Mouse (Mus musculus): ENCODE measurements around the gene Col25a1.

- no peak for TF ChIP-seq POLR2A (IDR thresholded peaks at IDR 0.05; ENCODE audit: low read depth, low read length)
- TF ChIP-seq CTCF (conservative IDR thresholded peaks at IDR 0.05; ENCODE audit: insufficient read depth, insufficient read length, low read depth, low read length), result no peak
Measured at GRCm38 (mm10) chr3:130374620-130375341, 243.5 kb downstream of the Col25a1 start.
